Mouse (Mus musculus) mouse trophoblast stem cell (cell line): ENCODE data around the gene Avil.

Source experiments
- in situ Hi-C, 2 experiments: fragments of 300-500 bp; cut with MseI, MboI; formaldehyde crosslinking; loops; 2 replicates in 1 of 2; 3 replicates in 1 of 2; pipeline ENCODE4 v1.15.1; 2025

The Avil gene

DNA sequence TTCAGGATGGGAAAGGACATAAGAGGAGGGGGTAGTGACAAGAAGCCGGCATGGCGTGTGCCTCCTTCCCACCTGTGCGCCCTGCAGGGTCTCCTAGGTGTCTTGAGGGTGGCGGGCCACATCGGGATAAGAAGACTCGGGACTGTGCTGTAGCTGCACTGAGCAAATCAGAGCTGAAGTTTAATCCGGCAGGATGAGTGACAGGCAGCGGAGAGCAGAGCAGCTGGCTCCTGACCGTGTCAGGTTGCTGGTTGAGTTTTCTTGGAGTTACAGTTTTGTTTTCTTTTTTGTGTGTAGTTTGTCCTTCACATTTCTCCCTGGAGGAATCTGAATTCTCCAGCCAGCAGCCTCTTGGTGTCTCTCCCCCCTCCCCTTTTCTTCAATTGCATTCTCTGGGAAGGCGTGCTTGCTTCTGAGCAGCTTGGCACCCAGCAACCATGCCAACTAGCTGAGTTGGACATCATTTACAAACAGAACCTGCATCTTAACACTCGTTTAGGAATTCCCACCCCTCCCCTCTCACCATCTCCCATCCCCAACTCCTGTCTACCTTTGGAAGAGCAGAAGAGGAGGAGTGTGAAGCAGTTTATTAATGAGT, 19.5 kb upstream of the Avil start:
- in situ Hi-C loops, result no loop called here

DNA sequence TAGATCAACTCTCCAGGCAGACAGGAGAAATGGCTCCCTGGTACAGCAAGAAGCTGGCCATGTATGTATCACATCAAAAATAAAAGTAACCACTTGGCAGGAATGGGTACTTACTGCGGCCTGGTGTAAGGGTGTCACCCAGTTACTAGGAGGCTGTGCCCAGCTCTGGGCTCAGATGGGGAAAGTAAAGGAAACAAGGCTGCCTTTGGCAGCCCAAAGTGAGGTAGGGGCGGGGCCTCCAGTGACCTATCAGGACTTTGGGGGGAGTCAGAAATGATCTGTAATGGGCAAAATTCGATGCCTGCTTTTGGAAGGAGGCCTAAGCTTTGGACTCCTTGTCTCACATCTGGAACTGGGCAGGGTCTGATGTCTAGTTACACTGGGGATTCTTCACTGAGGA, 18.8 kb upstream of the Avil start:
- in situ Hi-C loops, result no loop called here

DNA sequence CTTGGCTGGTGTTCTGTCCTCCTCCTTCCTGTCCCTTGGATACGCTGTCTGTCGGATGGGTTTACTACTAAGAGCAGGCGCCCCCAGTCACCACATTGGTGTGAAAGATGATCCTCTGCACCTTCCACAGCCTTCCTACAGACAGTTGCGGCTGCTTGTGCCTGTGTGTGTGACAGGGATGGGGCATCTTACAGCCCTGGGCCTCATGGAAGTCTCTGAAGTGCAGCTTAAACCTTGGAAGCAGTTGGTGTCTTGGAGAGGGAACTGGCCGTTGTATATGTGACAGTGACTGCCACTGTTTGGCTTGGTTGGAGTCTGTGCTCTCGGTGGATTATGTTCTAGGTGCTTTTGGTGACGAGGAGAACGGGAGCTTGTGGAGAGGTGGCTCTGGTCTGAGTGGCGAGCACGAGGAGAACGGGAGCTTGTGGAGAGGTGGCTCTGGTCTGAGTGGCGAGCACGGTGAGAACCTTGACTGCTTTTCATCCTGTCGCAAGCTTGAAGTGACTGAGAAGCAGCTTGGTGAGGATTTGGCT, 17.2 kb upstream of the Avil start:
- in situ Hi-C loops, result no loop called here

DNA sequence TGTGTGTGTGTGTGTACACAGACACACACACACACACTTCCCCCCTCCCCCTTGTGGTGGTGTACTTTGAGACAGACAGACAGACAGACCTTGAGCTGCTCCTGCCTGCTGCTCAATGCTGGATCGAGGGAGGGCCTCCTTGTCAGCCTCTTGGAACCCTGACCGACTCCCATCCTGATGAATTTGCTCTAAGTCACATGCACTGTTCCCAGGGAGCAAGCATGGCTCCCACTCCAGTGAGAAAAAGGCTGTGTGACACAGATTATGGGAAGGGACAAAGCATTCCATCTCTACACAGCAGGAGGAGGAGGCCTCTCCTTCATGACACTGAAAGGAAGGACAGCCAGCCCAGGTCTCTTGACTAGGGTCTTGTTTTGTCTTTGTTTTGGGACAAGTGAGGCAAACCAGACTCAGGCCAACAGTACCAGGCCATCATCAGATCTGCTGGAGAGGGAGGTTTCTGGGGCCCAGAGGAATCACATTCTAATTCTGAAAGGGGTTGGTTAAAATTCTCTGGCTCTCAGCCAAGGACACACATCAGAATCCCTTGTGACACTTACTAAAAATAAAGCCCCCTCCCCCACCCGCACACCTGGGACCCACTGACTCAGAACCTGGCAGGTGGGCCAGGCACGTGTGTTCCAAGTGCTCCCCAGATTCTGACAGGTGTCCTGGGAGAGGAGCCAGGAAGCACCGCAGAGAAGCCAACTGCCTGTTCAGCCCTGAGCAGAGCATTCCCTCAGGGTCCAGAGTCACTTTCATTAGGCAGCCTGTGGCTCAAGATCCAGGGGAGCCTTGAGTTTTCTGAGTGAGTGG, 16.1 kb upstream of the Avil start:
- in situ Hi-C loops, result no loop called here

DNA sequence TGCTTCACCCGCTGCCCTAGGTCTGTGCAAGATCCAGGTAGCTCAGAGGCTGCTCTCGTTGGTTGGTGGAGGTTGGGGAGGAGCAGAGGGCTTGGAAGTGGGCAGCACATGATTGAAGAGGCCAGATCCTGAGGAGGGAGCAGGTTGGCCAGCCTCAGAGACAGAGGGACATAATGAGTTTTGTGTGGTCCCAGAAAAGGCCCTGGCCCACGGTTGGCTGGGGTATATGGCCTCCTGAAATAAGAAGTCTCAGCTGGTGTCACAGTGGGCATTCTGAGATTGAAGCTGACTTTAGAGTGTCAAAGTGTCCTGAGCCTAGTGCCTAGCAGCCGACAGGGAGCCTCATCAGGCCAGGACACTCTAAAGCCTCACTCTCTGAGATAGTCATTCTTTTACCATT, 15.4 kb upstream of the Avil start:
- in situ Hi-C loops, result no loop called here

DNA sequence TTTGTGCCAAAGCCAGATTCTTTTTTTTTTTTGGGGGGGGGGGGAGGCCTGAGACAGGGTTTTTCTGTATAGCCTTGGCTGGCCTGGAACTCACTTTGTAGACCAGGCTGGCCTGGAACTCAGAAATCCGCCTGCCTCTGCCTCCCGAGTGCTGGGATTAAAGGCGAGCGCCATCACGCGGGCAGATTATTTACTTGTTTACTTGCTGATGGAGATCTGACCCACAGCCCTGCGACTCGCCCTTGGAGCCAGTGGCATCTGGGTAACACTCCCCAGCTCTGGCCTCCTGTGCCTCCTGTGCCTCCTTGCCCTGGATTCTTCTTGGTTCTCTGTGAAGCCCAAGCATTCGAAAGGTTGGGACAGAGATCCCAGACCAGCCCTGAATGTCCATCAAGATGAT, 14.9 kb upstream of the Avil start:
- in situ Hi-C loops, result no loop called here

GRCm38 (mm10) chr10:126986541-126986961, 14.0 kb upstream of the Avil start:
- in situ Hi-C loops, result no loop called here

GRCm38 (mm10) chr10:126987183-126988118, 13.1 kb upstream of the Avil start:
- in situ Hi-C loops, result no loop called here

DNA sequence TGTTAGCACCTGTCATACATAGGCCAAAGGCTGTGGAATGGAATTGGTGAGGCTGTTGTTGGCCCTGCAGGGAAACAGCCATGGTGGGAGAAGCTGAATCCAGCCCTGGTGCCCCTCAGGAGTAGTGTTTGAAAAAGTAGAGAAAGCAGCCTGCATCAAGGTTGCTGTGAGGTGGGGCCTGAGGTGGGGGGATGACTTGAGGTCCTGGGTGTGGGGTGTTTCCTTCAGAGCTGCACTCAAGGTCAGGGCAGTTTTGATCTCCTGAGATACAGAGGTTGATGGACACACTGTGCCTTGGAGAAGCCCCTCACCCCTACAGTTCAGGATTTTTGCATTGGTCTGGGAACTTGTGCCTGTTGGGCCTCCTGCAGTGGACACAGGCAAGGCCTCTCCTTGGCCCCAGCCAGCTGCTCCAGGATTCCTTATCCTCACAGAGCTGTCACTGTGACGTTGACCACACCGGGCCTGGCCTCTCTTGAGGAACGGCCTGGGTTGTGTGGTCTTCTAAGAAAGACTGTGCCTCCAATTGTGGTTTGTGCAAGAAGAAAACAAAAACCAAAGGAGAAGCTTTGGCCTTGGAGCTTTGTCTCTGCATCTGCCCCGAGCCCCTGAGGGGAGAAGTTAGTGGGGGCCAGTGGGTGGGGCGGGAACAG, 11.9 kb upstream of the Avil start:
- in situ Hi-C loops, result no loop called here

DNA sequence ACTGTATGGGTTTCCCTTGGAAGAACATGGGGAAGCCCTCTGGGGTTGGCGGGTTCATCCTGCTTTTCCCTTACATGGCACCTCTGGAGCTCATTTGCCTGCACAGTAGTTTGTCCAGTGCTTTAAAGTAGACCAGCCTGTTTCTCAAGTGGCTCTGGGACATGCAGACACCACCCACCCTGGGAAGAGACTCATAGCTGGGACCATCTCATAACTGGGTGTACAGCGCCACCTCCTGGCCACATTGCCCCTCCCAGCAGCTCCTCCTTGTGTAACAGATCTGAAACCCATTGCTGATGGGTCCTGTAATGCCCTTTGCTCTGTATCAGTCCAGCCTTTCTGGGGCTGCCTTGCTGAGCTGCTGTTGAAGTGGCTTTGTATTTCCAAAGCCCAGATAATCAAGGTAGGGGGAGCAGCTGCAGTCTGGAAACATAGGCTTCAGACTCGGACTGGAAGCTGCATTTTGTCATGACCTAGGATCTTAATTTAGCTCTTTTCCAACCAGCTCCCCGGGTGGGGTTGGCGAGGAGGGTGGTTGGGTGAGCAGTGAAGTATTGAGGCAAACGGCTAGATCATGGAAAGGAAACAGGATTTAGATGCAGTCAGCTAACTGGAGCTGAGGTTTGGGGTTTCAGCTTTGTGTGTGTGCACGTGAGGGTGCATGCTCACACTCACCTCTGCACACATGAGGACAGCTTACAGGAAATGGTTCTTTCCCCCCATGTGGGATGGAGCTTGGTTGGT, 10.0 kb upstream of the Avil start:
- in situ Hi-C loops, result loop anchor here (5.0 kb wide), 1 partner anchor 73 kb away; no protein-coding TSS in a partner anchor

- in situ Hi-C loops, result loop anchor here (5.0 kb wide), 1 partner anchor 74 kb away; no protein-coding TSS in a partner anchor
These were observed 8.8 kb upstream of the Avil start for GRCm38 (mm10) chr10:126991676-126992075.

DNA sequence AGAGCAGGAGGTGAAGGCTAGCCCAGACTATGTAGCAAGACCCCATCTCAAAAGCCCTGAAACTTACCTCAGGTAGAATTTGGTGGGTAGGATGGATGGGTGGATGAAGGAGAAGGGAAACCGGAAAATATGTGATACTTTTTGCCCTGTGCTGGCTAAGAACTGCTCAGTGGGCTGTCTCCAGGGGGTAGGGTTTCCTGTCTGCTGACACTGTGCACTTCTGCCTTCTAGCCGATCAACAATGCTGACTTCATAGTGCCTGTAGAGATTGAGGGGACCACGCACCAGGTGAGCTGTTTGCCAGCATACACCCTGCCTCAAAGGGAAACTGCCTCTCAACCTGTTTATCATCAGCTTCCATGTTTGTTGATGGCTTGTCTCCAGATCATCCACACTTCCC, 6.9 kb upstream of the Avil start:
- in situ Hi-C loops, result loop anchor here (5.0 kb wide), 1 partner anchor 76 kb away; no protein-coding TSS in a partner anchor

GRCm38 (mm10) chr10:126997340-126998113, 3.0 kb upstream of the Avil start:
- in situ Hi-C loops, result no loop called here

GRCm38 (mm10) chr10:127001297-127001696, 788 bp downstream of the Avil start:
- in situ Hi-C loops, result no loop called here

DNA sequence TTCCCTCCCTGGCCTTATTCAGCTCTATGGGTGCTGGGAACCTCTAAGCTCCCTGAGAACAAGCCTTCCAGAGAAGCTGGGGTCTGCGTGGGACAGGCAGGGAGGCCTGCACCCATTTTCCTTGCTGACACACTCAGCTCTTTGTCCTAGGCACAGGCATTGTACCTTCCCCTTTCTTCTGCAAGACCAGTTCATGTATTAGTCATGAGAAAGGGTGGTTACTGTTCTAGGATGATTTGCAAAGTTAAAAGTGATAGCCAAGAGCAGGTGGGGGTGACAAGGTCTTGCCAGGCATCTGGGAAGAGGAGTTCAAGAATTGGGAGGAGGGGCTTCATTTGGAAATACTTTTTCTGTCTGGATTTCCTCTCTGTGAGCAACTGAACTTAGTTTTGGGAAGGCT, 1.5 kb downstream of the Avil start:
- in situ Hi-C loops, result no loop called here

- in situ Hi-C loops, result no loop called here
These were observed 2.3 kb downstream of the Avil start for GRCm38 (mm10) chr10:127002765-127003164.

GRCm38 (mm10) chr10:127003334-127003733, 2.8 kb downstream of the Avil start:
- in situ Hi-C loops, result no loop called here

- in situ Hi-C loops, result no loop called here
These were observed 3.3 kb downstream of the Avil start for GRCm38 (mm10) chr10:127003806-127004205.

GRCm38 (mm10) chr10:127016488-127016887, 16.0 kb downstream of the Avil start:
- in situ Hi-C loops, result no loop called here

GRCm38 (mm10) chr10:127017071-127017470, 16.6 kb downstream of the Avil start:
- in situ Hi-C loops, result no loop called here
